Mouse (Mus musculus) megakaryocyte-erythroid progenitor cell, adult 5-6 weeks (primary cell): ENCODE measurements around the gene Abhd18. TPM values are rescaled to one million over a fixed set of nuclear protein-coding genes. Genes with fewer than 3 reads are reported as not detected.

ENCODE experiments used
- ATAC-seq: replicated peaks from 2 replicates; pipeline ENCODE4 v1.8.0; 2016; ENCODE audit warnings: mild to moderate bottlenecking, inconsistent platforms; ENCODE audit not compliant: severe bottlenecking, poor library complexity, low FRiP score, low TSS enrichment
- total RNA-seq, 2 experiments: library from RNA; stranded (forward) in 1 of 2; stranded (reverse) in 1 of 2; fragments of 200-1000, 215-1000 nt in 1 of 2; fragments of >200 nt in 1 of 2; fragmentation: Nextera tagmentation in 1 of 2; gene quantifications; 2 replicates each; pipeline ENCODE4 v1.2.3; 2014 to 2017

Gene Abhd18
- total RNA-seq, 2 experiments from 2014 or later = 3.6 to 7.0 TPM

DNA sequence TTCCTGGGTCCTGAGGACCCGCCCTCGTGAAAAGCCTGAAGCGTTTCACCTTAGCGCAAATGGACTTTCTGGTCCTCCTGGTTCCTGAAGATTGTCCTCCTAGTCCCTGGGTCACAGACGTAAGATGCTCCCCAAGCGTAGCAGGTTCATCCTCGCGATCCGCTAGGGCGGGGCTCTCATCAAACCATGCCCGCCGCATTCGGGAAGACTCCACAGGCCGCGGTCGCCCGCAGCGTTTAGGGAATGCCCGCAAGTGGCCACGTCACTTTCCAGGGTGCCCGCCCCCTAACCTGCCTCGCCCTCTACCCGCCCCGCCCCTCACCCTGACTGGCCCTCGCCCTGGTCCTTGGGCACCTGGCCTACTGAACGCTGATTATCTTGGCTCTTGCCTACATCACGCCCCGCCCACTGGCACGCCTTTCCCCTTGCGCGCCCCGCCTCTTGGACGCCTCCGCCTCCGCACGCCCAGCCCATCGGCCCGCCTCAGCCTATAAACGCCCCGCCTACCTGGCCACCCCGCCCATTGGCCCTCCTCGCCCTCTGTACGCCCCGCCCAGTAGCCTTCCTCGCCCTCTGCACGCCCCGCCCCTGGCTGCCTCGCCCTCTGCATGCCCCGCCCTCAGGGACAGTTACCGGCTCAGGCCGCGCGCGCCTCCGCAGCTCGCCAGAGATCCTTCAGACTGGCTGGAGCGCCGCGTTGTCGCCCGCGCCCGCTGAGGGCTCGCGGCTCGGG, 102.6 kb downstream of the Abhd18 start, which contains the start of gene Larp1b:
Gene Larp1b, plus strand, starts transcription at position 659 of the 733 bp plus-strand sequence.
- peak; percentile 92 for ATAC-seq

DNA sequence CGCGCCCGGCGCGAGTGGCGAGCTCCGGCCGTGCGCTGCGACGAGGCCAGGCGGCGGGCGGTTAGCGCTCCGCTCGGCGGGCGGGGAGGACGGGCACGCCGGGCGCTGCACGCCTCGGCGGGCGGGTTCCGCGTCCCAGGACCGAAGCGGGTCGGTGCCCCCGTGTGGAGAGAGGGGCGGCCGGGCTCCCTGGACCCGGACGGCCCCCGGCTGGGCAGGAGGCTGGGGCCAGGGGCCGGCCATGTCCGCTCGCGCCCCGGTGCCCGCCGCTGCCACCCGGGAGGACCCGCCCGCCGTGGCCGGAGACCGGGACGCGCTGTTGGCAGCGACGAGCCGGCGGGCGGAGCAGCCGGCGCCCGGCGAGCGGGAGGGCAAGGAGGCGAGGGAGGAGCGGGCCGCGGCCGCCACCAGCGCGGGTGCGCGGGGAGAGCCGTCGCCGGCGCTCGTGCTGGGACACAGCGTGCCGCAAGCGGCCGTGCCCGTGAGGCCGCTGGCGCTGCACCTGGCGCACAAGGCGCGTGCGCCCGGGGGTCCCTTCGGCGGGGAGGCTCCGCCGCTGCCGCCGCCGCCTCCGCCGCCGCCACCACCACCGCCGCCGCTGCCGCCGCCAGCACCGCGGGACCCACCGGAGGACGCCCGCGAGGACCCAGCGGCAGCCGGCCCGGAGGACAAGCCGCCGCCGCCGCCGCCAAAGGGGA, 103.3 kb downstream of the Abhd18 start:
- no peak for ATAC-seq

DNA sequence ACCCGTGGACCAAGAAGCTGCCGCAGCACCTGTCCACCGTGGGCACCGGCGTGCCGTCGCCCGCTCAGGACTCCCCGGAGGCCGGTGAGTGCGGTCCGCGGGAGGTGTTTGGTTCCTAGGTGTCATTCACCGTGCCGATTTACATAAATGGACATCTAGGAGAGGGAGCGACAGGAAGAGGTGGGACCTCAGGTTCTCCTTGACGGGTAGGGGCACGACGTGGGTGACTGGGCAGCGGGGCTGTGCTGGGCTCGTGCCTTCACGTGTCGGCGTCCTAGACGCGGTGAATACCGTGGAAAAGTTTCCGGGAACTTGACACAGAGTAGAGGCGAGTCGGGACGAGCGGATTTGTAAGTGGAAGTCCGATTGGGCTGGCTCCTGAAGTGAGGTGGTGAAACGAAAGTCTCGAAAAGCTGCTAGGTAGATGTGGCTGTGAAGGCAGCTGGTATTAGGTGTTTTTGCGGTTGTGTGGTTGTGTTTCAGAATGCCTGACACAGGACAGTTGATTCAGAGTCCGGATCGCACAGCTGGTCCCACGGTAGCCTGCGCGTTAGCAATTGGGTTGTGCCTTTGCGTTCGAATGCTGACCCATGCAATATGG, 103.9 kb downstream of the Abhd18 start:
- peak; percentile 47 for ATAC-seq

DNA sequence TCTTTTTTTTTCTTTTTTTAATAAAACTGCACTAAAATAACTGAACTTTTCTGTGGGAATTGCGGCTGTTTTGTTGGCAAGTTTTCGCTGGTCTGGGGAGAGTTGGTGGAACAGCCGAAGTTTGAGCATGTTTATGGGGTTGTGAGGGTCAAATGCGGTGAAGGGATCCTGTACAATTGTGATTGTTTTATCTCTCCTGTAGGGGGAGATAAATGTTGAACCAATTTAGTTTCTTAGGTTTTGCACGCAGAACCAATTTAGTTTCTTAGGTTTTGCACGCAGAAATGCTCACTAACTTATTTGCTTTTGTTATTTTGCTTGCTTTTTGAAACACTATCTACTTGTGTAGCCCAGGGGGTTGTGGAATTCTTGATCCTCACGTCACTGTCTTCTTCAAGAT, 104.6 kb downstream of the Abhd18 start:
- peak; percentile 36; the same call in 1 of the 2 replicates for ATAC-seq

DNA sequence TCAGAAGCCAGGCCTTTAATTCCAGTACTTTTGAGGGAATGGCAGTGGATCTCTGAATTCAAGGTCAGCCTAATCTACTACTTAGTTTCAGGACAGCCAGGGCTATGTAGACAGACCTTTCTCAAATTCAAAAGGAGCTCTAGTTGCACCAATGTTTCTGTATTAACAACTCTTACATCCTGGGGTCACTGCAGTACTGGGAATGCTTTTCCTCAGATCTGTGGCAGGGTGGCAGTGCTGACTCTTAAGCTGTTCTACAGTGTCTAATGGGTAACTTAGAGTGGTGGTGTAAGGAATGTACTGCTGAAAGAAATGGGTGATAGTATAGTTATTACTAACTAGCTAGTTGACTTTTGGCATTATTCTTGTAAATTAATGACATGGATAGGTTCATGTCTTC, 105.8 kb downstream of the Abhd18 start:
- ATAC-seq = no peak

DNA sequence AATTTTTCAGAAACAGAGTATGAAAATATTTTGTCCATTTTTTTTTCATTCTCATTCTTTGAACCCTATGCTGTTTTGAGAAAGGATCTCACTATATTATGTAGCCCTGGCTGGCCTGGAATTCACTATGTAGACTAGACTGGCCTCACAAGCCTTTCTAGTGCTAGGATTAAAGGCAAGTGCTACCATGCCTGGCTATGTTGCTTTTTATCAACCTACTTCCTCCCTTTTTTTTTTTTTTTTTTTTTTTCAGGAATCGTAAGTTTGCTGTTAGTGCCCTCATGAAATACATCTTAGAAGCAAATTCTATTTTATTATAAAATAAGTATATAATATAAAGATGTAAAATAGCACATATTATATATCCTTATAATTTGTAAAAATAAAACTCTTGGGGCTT, 108.0 kb downstream of the Abhd18 start:
- ATAC-seq = no peak

DNA sequence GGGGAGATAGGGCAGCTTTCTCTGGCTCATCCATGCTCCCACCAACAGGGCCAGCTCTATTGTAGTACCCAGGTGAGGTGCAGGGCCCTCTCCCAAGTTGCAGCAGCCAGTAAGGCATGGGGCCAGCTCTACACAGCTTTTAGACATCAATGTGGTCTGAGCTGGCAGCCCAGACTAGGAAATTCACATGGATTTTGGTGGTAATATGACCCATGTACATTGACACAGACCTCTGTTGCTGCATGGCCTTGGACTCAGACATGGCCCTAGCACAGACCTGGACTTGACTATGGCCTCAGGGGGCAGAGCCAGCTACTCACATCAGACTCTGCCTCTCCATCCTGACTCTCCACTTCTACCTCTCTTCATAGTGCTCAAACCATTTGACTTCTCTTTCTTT, 112.1 kb downstream of the Abhd18 start:
- ATAC-seq = peak; percentile 41; the same call in 1 of the 2 replicates

DNA sequence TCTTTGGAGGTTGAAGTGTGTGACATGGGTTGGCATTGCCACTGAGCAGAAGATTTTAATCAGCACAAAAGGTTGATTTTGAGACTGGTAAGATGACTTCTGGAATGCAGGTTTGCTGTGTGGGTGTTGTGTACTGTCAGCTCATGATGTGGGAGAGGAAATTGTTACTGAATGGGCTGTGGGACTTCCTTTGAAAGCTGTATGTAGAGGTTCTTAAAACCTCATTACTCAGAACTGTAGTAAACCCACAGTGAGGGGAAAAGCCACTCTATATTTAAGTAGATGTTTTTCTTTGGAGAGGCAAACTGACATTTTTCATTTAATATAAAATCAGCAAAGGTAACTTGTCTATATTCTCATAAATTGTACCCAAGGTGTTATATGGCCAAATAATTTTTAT, 134.0 kb downstream of the Abhd18 start:
- no peak for ATAC-seq

DNA sequence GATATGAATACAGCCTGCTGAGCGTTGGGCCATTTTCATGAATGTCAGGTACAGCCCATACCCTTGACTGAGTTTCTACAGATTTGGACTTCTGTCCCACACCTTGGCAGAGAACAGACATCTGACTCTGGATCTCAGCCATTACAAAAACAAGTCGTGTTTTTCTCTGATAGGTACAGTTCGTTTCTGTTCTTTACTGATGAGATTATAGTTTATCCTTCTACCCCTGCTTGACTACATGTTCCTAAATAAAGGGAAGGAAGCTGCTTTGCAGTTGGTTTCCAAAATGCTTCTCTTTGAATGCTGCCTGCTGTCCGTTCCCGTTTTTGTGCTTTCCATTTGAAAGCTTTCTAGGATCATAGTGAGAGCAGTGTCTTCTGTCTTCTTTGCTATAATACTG, 140.8 kb downstream of the Abhd18 start:
- ATAC-seq = peak; percentile 47

Other genes with a start within 250 kb of the Abhd18 start
- gene Slc25a31, start 138.1 kb upstream of the Abhd18 start, total RNA-seq (2014; fragmentation: Nextera tagmentation) = not detected in 2 replicates
- gene Slc25a31, start 138.1 kb upstream of the Abhd18 start, total RNA-seq (2017) = not detected in 2 replicates
- 48.6 and 53.6 TPM in 2 replicates for gene Hspa4l, start 102.5 kb upstream of the Abhd18 start, total RNA-seq (2014; fragmentation: Nextera tagmentation)
- 63.4 and 75.8 TPM in 2 replicates for gene Hspa4l, start 102.5 kb upstream of the Abhd18 start, total RNA-seq (2017)
- 52.2 and 57.5 TPM in 2 replicates for gene Plk4, start 47.0 kb upstream of the Abhd18 start, total RNA-seq (2014; fragmentation: Nextera tagmentation)
- 87.5 and 111 TPM in 2 replicates for gene Plk4, start 47.0 kb upstream of the Abhd18 start, total RNA-seq (2017)
- gene Mfsd8, start 84 bp upstream of the Abhd18 start, total RNA-seq (2014; fragmentation: Nextera tagmentation) = 16.7 and 20.2 TPM in 2 replicates
- gene Mfsd8, start 84 bp upstream of the Abhd18 start, total RNA-seq (2017) = 3.2 and 7.7 TPM in 2 replicates
- gene 1700034I23Rik, start 55.6 kb downstream of the Abhd18 start, total RNA-seq (2014; fragmentation: Nextera tagmentation) = not detected in 2 replicates
- gene 1700034I23Rik, start 55.6 kb downstream of the Abhd18 start, total RNA-seq (2017) = not detected in 2 replicates
- 45.1 and 46.2 TPM in 2 replicates for gene Larp1b, start 102.9 kb downstream of the Abhd18 start, total RNA-seq (2014; fragmentation: Nextera tagmentation)
- gene Larp1b, start 102.9 kb downstream of the Abhd18 start, total RNA-seq (2017) = 87.9 and 89.4 TPM in 2 replicates
- gene Pgrmc2, start 236.1 kb downstream of the Abhd18 start, total RNA-seq (2014; fragmentation: Nextera tagmentation) = 26.1 and 40.8 TPM in 2 replicates
- gene Pgrmc2, start 236.1 kb downstream of the Abhd18 start, total RNA-seq (2017) = 17.3 and 19.4 TPM in 2 replicates